Comparison of ENCODE assay signal across 9 mouse cellular contexts in the genomic region with DNA sequence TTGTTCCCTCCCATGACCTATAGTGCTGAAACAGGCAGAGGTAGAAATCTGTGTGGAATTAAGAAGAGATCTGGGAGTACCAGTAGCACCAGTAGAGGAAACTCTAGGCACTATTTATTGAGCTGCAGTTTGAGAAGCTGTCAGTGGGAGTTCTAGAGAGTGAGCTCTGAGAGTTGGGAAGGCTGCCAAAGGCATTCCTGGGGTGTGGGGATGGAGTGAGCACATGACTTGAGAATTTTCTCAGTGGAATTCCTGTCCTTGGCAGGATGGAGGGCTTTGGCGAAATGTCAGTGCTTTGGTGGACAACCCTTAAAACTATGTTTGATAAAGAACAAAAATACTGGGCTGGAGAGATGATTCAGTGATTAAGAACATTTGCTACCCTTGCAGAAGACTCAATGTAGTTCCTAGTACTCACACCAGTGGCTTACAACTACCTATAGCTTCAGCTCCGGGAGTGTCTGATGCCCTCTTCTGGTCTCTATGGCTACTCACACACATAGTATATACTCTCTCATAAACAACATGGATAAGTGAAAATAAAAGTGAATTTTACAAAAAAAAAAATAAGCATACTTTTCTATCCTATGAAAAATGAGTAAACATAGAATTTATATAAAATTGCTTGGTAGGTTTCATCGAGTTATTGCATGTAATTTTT. TPM values are rescaled to one million over a fixed set of nuclear protein-coding genes. Genes with fewer than 3 reads are reported as not detected.
DNase-seq lines count a peak whose midpoint lies in the region; ATAC-seq and TF ChIP-seq lines count a peak whose summit lies in the region.
"Had no signal": no experiment of that assay in that cellular context is flagged by ENCODE, and none has a peak within 500 bp of the region (broad histone marks: within the 10 kb centered on the region; RNA-seq: fewer than 3 reads in every experiment).

No protein-coding gene starts in this region.

- no peaks in the 10 kb centered on the region for H3K4me1 ChIP-seq in midbrain, embryonic 14.5 days (ENCODE audit: control insufficient read depth, insufficient read depth, low read length)
- H3K4me1 ChIP-seq in midbrain, embryonic 13.5 days (replicated peaks), result no peaks in the 10 kb centered on the region

- no peak overlapping the region for H3K27ac ChIP-seq in midbrain, embryonic 14.5 days (replicated peaks; ENCODE audit: low read depth, low read length)
- H3K27ac ChIP-seq in midbrain, embryonic 13.5 days, result no peak overlapping the region

- TF ChIP-seq CTCF in brain, embryonic 14.5 days (IDR thresholded peaks at IDR 0.05; ENCODE audit: borderline replicate concordance, extremely low read depth, insufficient read depth, insufficient read length), result no peak

- no peak overlapping the region for H3K9ac ChIP-seq in midbrain, embryonic 14.5 days (replicated peaks; ENCODE audit: low read length)
- no peak overlapping the region for H3K9ac ChIP-seq in midbrain, embryonic 13.5 days (replicated peaks)

- 88% methylated on average over 3 of the region's 3 CpGs for WGBS in midbrain, embryonic 14.5 days
- 91% methylated on average over 3 of the region's 3 CpGs for WGBS in midbrain, embryonic 13.5 days

- H3K4me2 ChIP-seq in midbrain, embryonic 14.5 days (ENCODE audit: low read length), result no peak overlapping the region
- no peak overlapping the region for H3K4me2 ChIP-seq in midbrain, embryonic 13.5 days (replicated peaks)

- no peak for ATAC-seq in midbrain, embryonic 14.5 days (ENCODE audit: low FRiP score, low TSS enrichment)
- ATAC-seq in midbrain, embryonic 13.5 days, result no peak

- no peak overlapping the region for H3K4me3 ChIP-seq in midbrain, embryonic 14.5 days (replicated peaks; ENCODE audit: low read depth, low read length)
- H3K4me3 ChIP-seq in midbrain, embryonic 13.5 days (replicated peaks), result no peak overlapping the region
- H3K4me3 ChIP-seq: myocyte had no signal

- H3K27me3 ChIP-seq in midbrain, embryonic 14.5 days (ENCODE audit: control insufficient read depth, insufficient read depth, low read length), result no peaks in the 10 kb centered on the region
- no peaks in the 10 kb centered on the region for H3K27me3 ChIP-seq in midbrain, embryonic 13.5 days

- TF ChIP-seq POLR2A in brain, embryonic 14.5 days (IDR thresholded peaks at IDR 0.05; ENCODE audit: borderline replicate concordance, extremely low read depth, insufficient read depth, insufficient read length, poor library complexity, severe bottlenecking), result no peak

- H3K9me3 ChIP-seq in midbrain, embryonic 14.5 days (ENCODE audit: control insufficient read depth, low read length), result no peaks in the 10 kb centered on the region
- 0 out of 2 replicates have a peak, but pooled peaks cover 3% of the 10 kb centered on the region for H3K9me3 ChIP-seq in midbrain, embryonic 13.5 days

- peak; percentile 59 for DNase-seq in midbrain, embryonic 14.5 days
- DNase-seq in brain, embryonic 14.5 days (ENCODE audit: low read depth), result peak; percentile 82
- peak; percentile 26 to 51 for DNase-seq in heart, adult 9 months (ENCODE audit: low spot score in 2 of 2)
- DNase-seq in kidney, postnatal 25 days, result peak; percentile 79 to 80
- peak; percentile 23 for DNase-seq in ovary, postnatal 14 days (ENCODE audit: low spot score)
- DNase-seq in yolk sac, embryonic 10.5 days (ENCODE audit: low spot score), result no peak
- no peak for DNase-seq in embryo, embryonic 10.5 days (ENCODE audit: low spot score)

- H3K36me3 ChIP-seq in midbrain, embryonic 14.5 days (ENCODE audit: control insufficient read depth, insufficient read depth, low read length), result no peaks in the 10 kb centered on the region
- no peaks in the 10 kb centered on the region for H3K36me3 ChIP-seq in midbrain, embryonic 13.5 days

RNA-seq across cellular contexts. Expression of gene Dnah9, which starts 20.4 kb away (rescaled TPM):
- 1.1 and 2.7 TPM in 2 replicates for polyA plus RNA-seq in midbrain, embryonic 14.5 days (2014; fragmentation: Nextera tagmentation; extraction: Ambion mirVana)
- 1.8 and 2.3 TPM in 2 replicates for polyA plus RNA-seq in midbrain, embryonic 13.5 days (2015; fragmentation: Nextera tagmentation; extraction: Ambion mirVana)
- polyA plus RNA-seq in brain, embryonic 14.5 days (2012; rRNA removed), result 1.8 and 3.1 TPM in 2 replicates
- polyA plus RNA-seq: myocyte had no signal

Comparison
In these comparisons a context has a peak if more than half of its experiments do, and no peak if none do; other contexts are left out.
1. DNase-seq: peak in midbrain, embryonic 14.5 days (single experiment), brain, embryonic 14.5 days (single experiment), heart, adult 9 months (2 of 2), kidney, postnatal 25 days (2 of 2) and ovary, postnatal 14 days (single experiment); none in yolk sac, embryonic 10.5 days (single experiment) and embryo, embryonic 10.5 days (single experiment).